Mouse (Mus musculus) thymus, postnatal 36 days (tissue): ENCODE measurements around the gene Gm26602.
"Not testable (repeated sequence)": the region's sequence is repeated elsewhere in the genome, so short reads cannot be mapped to it uniquely, and the experiment has no call there.

ENCODE experiments used
- DNase-seq, 2 experiments: peaks; one replicate each; pipeline ENCODE4 v3.0.0; 2022; ENCODE audit warnings: mixed read lengths in 2 of 2

Gm26602 gene

DNA sequence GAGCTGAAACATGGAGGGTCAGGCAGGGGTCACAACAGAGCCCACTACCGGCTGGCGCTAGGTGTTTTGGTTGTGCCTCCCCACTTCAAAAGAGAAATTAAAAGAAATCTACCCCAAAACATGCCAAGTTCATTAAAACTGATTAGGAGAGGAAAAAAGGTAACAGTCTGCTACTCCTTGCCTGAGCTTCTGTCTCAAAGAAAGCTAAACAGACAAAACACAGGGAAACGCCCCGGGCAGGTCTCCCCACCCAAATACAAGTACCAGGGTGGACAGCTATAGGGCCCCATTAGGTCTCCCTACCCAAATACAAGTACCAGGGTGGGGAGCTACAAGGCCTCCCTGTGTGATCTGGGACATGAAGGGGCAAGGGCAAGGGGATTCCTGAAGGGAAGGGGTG lies at the start of gene Gm26602:
TSS of gene Gm26602 (plus strand) at position 301 of the 400 bp plus-strand sequence.
- DNase-seq = no peak

DNA sequence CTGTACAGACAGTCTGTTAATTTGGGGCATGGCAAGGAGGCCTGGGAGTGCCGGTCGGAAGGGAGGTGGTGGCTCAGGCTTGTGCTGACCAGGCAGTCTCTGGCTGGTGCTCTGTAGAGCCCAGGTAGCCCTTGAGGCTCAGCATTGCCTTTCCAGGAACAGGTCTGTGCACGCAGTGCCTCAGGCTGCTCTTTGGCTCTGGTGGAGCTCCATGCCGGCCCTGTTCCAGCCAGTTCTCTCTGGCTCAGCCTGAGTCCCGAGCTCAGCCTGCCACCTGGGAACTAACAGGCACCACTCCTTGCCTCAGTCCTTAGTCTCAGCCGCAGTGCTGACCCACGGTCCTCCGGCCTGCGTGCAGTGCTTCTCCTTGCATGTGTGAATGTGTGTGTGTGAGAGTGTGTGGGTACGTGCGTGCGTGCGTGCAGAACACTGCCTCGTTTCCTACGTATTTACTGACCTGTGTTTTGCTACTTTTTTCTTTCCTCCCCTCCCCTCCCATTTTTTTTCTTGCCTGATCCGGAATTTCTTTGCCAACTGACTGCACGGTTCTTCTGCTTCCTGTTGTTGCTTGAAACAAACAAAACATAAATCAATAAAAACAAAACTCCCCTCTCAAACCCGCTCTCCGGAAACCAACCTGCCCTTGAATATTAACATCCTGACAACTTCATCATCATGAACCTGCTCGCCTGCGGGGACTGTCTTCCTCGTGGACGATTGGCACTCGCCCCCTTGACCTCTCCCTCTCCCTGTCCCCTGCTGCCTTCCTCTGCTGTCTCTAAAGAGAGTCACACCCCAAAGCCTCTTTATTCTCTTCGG lies 49.2 kb upstream of the Gm26602 start:
- no peak for DNase-seq

DNA sequence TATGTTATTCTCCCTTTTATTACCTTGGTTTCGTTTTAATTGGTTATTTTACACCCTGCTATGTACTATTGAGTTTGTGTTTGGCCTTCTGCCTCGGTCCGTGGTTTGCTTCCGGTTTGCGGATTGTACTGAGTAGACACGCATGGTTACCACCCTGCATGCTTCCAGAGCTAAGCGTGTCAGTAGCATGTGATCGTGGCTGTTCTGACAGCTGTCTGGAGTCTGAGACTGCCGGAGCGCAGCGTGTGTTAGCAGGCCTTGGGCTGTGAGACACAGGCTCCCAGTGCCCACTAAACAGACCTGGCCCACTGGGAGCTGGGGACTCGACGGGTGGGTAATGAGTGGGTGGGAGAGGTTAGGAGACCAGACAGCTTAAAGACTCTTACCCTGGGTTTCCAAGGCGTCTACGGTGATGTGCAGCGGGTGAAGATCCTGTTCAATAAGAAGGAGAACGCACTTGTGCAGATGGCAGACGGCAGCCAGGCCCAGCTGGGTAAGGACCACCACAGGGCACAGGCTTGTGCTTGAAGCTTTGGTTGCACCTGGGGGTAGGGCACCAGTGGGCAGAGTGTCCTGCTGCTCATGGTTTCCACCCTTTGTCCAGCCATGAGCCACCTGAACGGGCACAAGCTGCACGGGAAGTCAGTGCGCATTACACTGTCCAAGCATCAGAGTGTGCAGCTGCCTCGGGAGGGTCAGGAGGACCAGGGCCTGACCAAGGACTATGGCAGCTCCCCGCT lies 48.4 kb upstream of the Gm26602 start:
- DNase-seq = no peak

DNA sequence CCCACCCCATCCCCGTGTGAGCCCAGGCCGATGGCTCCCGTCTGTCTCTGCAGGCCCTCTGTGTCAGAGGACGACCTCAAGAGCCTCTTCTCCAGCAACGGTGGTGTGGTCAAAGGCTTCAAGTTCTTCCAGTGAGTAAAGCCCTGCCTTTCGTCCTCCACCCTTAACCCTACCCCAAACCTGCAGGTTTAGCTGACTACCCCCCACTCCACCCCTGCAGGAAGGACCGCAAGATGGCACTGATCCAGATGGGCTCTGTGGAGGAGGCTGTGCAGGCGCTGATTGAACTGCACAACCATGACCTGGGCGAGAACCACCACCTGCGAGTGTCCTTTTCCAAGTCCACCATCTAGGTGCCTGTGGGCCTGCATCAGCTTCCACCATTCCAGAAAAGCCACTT lies 47.7 kb upstream of the Gm26602 start:
- DNase-seq = no peak

DNA sequence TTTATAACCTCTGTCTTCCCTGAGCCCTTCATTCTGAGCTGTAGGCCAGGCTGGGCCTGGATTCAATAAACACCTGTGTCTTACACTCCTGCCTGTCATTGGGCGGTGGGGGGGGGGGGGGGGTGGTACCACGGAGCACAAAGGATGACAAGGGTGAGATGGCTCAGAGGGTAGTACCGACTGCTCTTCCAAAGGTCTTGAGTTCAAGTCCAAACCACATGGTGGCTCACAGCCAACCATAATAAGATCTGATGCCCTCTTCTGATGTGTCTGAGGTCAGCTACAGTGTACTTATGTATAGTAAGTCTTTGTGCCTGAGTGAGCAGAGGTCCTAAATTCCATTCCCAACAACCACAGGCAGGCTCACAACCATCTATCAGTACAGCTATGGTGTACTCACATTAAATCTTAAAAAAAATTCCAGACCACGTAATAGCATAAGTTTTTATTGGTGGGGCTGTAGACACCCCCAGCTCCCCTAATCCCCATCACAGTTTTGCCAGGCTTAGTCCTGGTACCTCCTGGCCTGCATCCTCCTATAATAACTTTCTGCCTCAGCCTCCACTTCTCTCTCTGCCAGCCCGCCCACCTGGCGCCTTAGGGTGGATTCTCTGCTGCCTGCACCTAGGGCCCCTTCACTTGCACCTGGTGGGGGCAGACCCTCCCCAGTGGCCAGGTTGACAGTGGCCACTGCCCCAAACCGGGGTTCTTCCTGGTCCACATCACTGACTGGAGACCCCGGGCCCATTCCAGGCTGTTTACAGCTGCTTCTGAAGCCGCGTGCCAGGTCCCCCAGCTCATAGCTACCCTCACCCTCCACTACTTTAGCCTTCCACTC lies 46.1 kb upstream of the Gm26602 start:
- DNase-seq = peak in 1 of 2 experiments; percentile 30

DNA sequence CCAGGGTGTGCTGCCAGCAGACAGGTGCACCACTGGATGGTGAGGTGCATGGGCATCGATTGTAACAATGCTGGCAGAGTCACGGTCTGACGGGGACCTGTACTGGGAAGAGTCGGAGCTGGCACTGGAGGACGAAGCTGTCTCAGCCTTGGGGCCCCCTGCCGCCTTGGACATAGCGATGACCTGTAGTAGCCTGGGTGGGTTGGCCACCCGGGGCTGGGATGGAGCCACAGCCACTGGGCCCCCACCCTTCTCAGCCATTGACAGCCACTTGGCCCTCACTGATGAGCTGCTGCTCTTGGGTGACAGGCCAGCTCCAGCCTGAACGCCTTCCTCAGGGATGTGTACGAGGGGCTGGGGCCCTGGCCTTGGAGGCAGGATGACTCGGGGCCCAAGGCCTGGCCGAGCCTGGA lies 45.5 kb upstream of the Gm26602 start:
- peak in 1 of 2 experiments; percentile 23 for DNase-seq

DNA sequence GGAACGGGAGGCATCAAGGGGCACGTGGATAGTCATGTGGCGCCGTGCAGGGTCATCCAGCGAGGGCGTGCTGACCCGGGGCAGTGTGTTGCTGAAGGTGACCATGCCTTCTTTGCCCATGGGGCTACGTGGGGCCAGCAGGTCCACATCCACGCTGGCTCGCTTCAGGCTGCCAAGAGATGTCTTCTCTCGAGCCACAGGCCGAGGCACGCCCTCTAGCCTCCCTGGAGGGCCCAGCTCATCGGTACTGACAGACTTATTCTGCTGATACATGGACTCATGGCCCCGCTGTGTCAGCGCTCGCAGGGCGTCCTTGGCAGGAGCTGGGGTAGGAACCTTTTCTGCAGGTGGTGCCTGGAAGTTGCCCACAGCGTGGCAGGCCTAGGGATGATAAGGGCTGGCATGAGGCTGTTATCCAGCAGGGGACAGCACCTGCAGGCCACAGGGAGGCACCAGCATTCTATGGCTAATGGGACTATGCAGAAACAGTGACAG lies 44.8 kb upstream of the Gm26602 start:
- peak in 1 of 2 experiments; percentile 23 for DNase-seq

DNA sequence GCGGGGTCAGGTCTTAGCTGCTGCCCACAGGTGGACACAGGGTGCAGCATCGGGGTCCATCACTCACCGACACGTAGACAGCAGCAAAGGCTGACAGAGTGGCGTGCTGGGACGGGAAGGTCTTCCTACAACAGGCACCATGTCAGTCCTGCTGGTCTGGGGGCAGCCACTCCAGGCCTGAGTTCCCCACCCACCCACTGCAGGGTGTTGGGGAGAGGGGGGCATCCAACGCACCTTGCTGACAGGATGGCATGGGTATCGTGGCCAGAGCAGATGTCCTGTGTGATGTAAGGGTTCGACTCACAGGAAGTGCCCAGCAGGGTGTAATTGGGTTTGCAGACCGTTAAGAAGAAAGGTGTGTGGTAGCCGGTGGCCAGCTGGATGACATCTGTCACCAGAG lies 44.1 kb upstream of the Gm26602 start:
- DNase-seq = no peak

DNA sequence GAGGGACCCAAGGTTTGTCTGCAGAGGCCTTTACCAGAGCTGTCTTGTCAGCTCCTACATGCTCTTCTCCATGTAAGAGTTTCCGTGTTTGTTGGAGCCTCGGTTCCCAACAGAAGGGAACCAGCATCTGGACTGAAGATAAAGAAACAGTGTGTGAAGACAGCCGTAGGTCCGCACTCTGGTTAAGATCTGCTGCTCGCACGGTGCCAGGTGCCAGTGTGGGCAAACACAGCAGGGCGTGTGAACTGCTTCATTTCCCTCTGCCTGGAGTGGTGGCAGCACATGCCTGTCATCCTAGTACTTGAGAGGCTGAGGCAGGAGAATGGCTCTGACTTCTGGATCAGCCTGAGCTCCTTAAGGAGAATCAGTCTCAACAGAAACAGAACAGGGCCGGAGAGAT lies 38.8 kb upstream of the Gm26602 start:
- no peak for DNase-seq

DNA sequence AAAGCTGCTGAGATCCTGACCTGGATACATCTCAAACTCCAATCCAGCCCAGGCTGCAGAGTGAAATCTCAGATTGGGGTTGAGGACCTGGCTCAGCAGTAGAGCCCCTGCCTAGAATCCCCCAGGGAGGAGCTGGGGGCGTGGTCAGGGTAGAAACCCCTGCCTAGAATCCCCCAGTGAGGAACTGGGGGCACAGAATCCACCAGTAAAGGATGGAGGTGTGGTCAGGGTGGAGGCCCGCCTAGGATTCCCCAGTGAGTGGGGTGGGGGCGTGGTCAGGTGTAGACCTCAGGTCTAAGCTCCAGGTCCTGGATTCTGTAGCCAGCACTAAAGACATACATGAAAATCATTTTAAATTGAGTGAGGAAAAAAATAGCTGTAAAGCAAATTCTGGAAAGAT lies 37.8 kb upstream of the Gm26602 start:
- no peak for DNase-seq

DNA sequence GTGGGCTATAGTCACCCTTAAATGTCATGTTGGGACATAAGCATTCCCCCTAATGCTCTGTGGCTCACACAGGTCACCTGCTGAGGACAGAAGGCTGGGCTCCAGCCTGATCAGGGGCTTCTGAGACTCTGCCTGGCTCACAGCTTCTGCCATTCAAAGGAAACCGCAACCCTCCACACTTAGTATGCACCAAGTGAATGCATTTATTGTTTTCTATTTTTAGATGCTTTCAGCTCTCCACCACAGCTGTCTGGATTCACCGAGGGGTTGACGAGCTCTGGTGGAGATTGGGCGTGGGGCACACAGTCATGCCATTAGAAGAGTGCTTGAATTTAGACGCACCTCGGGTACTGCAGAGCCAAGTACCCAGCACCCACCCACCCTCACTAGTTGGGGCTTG lies 37.3 kb upstream of the Gm26602 start:
- DNase-seq = no peak

DNA sequence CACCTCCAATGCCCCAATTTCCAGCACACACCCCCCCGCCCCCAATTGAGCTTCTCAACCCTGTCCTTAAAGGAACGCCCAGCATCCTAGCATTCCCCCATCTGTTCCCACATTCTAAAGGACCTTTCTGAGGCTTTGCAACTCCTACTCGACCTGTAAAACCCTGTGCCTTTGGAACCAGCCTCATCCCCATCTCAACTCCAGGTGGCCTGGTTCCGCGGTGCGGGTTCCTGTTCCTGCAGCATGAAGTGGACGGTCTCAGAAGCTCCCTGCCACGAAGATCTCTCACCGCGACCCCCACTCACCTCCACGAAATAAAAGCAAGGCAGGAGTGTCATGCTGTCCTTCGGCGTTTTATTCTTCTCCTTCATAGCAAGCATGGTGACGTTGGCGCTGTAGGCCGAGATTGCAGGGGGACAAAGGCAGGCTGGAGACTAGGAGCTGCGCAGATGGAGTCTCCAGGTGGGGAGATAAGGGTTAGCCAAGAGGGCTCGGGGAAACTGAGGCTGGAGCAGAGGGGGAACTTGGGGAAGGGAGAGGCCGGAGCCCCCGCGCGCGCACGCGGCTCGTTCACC lies 36.9 kb upstream of the Gm26602 start:
- DNase-seq = no peak

DNA sequence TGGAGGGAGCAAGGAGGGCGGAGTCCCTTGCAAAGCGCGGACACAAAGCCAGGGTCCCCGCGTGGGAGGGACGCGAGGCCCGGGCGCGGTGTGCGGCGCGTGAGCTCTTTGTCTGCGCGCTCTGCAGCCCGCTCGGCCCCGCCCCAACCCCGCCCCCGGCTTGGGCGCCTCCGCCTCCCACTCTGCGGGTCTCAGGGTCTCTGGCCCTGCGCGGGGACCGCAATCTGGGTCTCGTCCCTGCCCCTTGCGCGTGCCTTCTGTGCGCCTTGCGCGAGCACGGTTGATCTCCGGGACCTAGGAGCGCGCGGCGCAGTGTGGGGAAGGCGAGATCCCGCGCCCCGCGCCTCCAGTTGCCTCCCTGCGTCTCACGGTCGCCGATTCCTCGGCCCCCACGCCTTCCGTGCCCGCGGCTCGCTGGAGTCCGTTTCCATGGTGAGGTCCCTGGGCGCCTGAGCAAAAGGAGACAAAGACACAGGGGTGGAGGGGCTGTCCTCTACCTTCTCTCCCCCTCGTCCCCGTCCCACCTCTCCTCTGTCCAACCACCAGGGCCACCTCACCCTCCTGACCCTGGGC lies 36.3 kb upstream of the Gm26602 start, which contains the start of the genes Prtn3 and Plppr3:
TSS of gene Prtn3 (plus strand) at position 187 of the 573 bp plus-strand sequence.
TSS of gene Plppr3 (minus strand) at position 345 of the 573 bp plus-strand sequence.
- DNase-seq = no peak

DNA sequence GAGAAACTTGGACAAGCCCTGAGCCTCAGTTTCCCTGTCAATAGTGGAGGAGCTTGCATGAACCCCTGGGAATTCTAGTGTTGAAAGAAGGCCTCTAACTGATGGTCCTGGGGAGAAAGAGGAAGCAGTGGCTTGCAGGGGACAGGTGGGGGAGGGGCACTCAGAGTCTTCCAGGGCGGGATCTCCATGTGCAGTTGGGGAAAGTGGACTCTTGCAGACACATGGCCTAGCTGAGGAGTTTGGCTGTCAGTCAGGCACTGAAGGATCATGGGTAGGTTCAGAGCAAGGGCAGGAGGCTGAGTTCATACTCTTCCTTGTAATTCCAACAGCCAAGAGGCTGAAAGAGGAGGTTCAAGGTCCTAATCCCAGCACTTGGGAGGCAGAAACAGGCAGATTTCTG lies 33.5 kb upstream of the Gm26602 start:
- DNase-seq = no peak

DNA sequence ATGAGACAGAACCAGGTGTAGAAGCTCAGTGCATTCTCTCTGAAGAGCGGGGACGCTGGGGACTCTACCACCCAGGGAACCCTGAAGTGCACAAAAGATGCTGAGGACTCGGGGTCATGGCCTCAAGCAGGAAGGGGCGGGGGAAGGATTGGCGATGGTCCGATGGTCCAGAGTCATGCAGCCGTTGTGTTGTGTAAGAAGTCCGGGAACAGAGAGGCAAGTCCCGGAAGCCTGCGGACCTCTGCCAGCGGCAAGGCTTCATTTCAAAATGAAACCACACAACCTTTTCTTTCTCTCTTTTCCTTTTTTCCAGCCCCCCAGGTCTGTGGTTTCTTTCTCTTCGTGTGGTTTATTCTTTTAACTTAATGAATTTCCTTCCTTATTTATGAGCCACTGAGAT lies 32.9 kb upstream of the Gm26602 start:
- DNase-seq = no peak

DNA sequence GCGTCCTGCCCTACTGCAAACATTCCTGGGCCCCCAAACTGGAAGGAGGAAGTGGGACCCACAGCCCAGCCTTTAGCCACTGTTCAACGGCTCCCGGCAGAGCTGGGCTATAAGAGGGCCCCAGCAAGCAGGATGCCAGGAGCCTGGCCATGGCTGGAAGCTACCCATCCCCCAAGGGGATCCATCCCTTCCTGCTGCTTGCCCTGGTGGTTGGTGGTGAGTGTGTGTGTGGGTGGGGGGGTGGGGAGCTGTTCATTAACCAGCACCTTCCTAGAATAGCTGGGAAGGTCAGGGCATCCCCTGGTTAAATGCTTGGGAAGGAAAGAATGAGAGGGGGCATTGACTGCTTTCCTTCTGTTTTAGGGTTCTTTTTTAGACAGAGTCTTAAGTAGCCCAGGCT lies 31.1 kb upstream of the Gm26602 start:
- no peak for DNase-seq

DNA sequence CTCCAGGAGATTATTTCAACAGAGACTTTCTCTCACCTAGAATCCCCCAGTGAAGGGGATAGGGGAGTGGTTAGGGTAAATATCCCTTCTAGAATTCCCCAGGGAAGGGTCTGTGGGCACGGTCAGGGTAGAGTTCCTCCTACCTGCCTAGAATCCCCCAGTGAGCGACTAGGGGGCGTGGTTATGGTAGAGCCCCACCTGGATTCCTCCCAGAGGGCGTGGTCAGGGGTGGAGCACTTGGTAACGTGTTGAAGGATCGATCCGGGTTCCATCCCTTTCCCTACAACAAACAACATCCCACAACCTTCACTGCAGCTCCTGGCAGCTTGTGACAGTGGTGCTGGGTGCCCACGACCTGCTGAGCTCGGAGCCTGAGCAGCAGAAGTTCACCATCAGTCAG lies 29.9 kb upstream of the Gm26602 start:
- DNase-seq = peak in 1 of 2 experiments; percentile 20

DNA sequence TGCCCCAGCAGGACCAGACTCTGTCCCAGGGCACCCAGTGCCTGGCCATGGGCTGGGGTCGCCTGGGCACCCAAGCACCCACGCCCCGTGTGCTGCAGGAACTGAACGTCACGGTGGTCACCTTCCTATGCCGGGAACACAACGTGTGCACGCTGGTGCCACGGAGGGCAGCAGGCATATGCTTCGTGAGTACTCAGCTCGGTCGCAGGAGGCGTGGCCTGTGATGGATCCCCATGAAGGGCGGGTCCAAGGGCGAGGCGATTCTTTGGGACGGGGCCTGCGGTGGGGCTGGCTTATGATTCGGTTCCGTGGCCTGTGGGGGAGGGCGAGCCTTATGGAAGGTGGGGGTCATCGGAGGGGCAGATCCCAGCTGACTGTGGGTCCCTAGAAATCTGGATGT lies 28.7 kb upstream of the Gm26602 start:
- DNase-seq = no peak

DNA sequence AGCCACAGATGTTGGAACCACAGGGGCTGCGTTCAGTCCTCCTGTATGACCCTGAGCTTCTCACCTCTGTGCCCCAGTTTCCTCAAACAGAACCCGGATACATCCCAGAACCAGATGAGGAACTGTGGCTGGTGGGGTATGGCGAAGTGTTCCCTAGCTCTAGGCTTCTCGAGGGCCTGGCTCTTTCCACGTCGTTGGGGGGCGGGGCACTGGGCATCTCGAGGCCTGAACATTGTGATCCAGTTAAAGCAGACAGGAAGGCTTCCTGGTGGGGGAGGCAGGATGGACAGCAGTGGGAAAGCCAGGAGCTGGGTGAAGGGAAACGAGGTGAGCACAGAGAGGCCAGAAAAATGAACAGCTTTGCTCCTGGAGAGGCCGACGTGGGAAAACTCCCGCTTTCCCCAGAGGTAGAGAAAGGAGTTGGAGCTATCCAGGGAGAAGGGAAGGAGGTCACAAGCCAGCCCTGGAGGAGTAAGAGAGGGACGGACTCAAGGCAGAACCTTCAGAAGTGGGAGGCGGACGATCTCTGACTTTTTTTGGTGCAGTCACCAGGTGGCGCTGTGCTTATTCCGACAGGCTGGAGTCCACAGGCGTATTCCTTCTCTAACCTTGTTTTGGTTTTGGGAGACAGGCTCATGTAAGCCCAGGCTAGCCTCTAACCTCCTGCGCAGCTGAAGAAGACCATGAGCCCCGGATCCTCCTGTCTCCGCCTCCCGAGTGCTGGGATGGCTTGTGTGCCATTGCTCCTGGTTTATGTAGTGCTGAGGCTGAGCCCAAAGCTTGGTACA lies 27.2 kb upstream of the Gm26602 start:
- DNase-seq = peak; percentile 64 to 68

DNA sequence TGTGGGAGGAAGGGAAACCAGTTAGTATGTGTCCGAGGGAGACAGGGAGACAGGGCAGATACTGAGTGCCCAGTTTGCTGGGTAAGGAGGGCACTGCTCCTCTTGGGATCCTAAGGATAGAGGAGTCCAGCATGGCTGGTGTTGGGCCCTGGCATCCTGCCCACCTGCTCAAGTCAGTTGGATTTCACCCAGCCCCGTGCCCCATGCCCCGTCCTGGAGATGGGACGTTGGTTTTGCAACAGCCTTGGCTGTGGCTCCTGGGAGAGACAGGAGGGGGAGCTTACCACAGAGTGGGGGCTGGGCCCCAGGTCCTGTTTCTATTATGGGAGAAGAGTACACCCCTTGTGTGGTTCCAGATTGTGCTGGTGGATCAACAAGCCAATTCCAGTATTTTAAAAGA lies 26.2 kb upstream of the Gm26602 start:
- DNase-seq = no peak

DNA sequence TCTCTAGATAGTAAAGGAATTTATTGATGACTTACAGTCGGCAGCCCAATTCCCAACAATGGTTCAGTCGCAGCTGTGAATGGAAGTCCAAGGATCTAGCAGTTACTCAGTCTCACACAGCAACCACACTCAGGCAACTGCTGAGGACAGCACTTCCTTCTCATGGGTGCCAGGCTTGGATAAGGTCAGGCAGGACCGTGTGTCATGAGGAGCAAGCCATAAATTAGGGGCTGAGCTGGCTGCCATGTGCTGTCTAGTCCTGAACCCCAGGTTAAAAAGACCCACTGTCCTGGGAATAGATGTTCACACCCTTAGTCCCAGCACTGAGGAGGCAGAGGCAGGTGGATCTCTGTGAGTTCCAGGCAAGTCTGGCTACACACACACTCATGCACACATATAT lies 25.7 kb upstream of the Gm26602 start:
- not testable (repeated sequence) for DNase-seq
